Mouse (Mus musculus): Measurements from ENCODE around the gene Itgb7.

GRCm38 (mm10) chr15:102191699-102192098, 40.0 kb downstream of the Itgb7 start:
- no peak for TF ChIP-seq POLR2A (IDR thresholded peaks at IDR 0.05; ENCODE audit: control insufficient read depth in 1 of 2, insufficient read depth in 1 of 2, low read depth in 1 of 2, low read length in 2 of 2, poor library complexity in 1 of 2)
- TF ChIP-seq MAX (IDR thresholded peaks at IDR 0.05; ENCODE audit: low read length): no peak
- TF ChIP-seq CTCF (IDR thresholded peaks at IDR 0.05 in 2 of 3, conservative IDR thresholded peaks at IDR 0.05 in 1 of 3; ENCODE audit: control insufficient read depth in 1 of 3, insufficient read depth in 1 of 3, low read depth in 2 of 3, low read length in 3 of 3, poor library complexity in 1 of 3, severe bottlenecking in 1 of 3): no peak

Measured in MEL (cell line).